Mouse (Mus musculus) c-Kit-negative CD71-positive TER-119-positive erythroid progenitor cells, embryonic 14.5 days (primary cell): ENCODE results near the gene Sec1.

Experiments used
- DNase-seq: peaks from one replicate; pipeline ENCODE4 v3.0.0-alpha.2; 2013; ENCODE audit warnings: low read depth, low spot score

The Sec1 gene

DNA sequence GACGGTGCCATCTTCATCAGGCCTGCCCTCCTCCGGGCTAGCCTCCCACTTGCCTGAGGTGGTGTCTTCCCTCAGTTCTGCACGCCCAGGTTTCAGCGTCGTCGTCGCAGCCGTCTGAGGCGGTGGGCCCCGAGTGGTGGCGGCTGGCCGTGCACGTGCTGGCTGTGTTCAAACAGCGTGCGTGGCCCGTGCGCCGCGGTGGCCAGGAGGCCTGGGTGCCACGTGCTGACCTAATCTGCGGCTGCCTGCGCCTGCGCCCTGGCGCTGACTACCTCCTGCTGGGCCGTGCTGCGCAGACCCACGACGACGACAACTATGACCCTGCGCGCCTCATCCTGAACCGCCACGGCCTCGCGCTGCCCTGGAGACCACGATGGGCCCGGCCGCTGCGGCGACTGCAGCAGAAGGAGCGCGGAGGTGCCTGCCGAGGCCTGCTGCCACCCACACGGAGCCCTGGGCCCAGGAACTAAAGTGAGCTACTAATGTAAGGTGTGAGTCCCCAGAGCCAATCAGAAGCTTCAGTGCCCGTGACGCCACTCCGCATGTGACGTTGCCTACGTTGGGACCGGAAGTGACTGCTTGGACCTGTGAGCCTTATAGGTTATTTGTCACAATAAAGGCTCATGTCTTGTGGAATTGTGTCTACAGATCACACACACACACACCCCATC lies at the start of gene Sec1:
Sec1 (minus strand) TSS at position 482 of the 671 bp plus-strand sequence.
- no peak for DNase-seq

DNA sequence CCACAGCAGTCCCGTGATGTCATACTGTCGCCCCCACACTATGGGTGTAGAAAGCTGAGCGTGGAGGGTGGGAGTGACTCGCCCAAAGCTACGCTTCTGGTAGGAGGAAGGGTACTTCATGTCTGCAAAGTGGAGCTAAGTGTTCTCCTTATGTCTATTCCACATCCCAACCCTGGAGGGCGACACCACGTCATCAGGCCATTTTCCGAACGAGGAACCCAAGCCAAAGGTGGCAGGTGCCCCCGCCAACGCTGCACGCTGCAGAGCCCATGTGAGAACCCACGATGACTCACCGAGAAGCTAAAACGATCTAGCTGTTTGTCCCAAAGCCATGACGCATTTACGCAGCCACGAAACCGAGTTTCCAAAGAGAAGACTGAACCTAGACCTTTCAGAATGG lies 48.1 kb upstream of the Sec1 start:
- DNase-seq: no peak

- DNase-seq: no peak
Measured at GRCm38 (mm10) chr7:45741777-45742176, 47.6 kb upstream of the Sec1 start.

DNA sequence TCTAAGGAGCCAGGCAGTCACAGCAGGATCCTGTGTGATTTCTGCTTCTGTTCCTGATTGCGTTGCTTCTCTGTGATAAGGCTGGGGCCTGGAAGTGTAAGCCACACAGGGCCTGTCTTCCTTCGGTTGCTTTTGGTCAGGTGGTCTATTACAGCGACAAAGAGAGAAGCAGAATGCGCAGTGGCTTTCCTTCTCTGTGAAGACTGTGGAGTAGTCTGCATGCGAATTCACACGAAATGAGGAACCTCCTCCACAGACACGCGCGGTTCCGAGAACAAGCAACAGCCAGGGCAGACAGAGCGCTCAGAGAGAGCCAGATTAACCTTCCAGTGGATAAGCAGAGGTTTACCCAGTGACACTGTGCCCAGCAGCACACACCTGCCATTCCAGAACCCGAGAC lies 47.1 kb upstream of the Sec1 start:
- no peak for DNase-seq

- DNase-seq: no peak
Measured at GRCm38 (mm10) chr7:45739820-45740219, 45.6 kb upstream of the Sec1 start.

DNA sequence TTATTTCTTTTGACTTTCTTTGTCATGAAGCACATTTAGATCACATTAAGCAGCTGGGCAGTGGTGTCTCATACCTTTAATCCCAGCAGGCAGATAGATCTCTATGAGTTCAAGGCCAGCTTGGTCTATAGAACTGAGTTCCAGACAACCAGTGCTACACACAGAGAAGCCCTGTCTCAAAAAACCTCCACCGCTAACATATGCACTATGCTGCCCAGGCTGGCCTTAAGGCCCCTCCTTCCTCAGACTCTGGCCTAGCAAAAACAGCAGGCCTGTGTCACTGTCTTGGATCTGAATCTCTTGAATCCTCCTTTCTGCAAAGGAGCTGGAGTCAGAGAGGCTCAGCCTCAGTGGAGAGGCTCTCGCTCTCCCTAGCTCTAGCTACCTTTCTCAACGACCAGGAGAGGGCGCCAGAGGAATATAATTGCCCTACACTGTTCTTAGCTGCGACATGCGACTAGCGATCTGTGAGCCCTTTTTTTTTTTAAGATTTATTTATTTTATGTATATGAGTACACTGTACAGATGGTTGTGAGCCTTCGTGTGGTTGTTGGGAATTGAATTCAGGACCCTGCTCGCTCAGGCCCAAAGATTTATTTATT lies 45.1 kb upstream of the Sec1 start:
- DNase-seq: peak; percentile 60

DNA sequence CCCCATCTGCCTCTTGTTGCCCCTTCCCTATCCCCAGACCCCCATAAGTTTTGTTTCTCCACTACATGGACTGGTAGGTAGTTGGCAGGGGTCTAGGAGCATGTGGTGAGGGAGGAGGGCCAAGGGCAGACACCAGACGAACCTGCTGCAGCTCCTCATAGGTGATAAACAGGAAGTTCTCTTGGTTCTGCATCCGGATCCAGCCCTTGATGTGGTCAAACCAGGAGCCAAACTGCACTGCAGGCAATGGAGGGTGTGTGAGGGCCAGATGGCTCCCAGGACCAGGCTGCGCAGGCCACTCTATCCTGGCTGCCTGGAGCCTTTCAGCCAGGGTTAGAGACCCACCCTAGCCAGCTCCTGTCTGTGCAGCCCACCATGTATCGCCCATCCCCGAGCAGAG lies 39.3 kb upstream of the Sec1 start:
- DNase-seq: no peak

DNA sequence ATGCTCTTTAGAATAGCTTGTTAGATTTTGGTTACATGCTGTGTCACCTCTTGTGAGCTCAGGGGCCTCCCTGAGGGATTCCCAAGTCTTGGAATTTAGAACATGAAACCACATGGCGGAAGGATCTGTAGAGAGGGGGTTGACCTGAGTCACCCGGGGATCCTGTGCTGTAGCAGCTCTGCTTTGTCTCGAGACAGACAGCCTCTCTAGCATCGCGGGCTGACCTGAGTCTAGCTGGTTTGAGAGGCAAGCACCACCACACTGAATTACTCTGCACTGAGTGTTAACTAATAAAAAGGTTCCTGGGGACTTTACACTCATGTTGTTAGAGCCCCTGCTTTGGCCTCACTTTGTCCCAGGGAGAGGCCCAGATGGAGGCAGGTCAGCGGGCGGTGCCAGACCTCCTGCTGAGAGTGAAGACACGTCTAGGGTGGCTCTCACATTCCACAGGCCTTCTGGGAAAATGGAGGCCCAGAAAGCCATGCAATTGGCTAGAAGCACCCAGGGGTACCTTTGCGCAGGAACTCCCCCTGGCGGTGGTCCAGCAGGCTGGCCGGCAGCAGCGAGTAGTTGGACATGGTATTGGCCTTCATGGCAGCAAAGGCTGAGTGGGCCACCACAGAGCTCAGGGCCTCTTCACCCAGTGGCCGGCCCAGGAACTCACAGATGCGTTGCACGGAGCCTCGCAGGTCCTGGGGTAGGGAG lies 36.7 kb upstream of the Sec1 start:
- DNase-seq: no peak

DNA sequence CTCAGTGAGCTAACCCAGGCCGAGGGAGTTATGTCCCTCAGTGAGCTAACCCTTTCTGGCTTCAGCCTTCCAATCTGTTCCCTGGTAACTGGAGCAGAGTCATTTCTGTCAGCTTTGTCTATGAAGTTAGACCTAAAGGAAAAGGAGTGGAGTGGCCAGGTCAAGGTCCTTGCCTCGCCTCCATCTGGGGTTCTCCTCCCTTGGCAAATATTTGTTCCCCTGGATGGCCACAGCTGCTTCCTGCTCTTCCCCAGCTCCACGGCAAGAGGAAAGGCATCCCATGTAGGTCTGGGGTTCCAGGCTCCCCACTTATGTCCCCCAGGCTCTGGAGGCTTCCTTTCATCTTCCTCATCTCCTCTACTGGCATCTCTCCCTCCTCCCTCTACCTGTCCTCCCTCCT lies 33.4 kb upstream of the Sec1 start:
- DNase-seq: no peak

DNA sequence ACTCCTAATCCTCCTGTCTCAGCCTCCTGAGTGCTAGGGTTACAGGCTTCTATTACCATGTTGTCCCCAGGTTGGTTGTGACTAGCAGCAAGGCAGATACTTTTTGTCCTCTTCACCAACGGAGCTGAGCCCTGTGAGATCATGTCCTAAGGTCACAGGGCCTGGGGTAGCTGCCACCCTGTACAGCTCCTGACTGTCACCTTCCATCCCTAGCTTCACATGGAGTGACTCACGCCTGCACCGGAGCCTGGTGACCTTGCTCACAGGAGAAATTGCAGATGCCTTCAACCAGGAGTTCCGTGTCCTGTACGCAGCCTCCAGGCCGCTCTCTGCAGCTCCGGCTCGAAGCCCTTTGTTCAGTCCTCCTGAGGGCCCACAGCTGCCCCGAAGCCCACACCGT lies 32.2 kb upstream of the Sec1 start:
- no peak for DNase-seq

- no peak for DNase-seq
Measured at GRCm38 (mm10) chr7:45725713-45726112, 31.5 kb upstream of the Sec1 start, which contains the start of gene Spaca4. Gene Spaca4 (minus strand): TSS chr7:45725813.

GRCm38 (mm10) chr7:45725151-45725550 lies 30.9 kb upstream of the Sec1 start:
- no peak for DNase-seq

DNA sequence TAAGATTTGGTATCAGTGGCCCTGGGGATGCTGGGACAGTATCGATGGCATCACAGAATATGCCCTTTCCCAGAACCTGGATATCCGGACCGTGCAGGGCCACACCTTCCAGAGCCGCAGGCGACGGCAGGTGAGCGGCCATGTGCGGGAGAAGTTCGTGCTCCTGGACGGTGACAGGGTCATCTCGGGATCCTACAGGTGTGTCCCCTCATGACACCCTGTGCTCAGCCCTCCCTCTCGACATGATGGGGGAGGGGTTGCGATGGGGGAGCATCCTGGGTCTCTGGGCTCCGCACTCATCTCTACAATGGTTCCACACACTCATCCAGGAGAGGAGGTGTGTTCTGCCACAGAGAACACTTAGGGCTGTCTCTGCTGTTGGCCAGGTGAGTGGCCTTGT lies 29.6 kb upstream of the Sec1 start:
- DNase-seq: no peak

DNA sequence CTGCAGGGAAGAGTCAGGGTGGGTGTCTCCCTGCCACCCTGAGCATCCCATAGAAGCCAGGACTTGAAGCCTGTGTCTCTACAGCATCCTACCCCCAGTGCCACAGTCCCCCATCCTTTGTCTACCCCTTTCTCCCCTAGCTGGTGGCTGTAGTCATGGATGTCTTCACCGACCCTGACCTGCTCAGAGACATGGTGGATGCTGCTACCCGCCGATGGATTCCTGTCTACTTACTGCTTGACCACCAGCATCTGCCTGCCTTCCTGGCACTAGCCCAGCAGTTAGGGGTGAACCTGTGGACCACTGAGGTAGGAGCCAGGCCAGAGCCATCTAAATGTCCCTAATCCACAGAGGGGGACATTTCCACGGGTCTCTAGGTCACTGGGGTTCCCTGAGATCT lies 29.1 kb upstream of the Sec1 start:
- DNase-seq: no peak

GRCm38 (mm10) chr7:45722348-45722713 lies 28.1 kb upstream of the Sec1 start:
- no peak for DNase-seq

DNA sequence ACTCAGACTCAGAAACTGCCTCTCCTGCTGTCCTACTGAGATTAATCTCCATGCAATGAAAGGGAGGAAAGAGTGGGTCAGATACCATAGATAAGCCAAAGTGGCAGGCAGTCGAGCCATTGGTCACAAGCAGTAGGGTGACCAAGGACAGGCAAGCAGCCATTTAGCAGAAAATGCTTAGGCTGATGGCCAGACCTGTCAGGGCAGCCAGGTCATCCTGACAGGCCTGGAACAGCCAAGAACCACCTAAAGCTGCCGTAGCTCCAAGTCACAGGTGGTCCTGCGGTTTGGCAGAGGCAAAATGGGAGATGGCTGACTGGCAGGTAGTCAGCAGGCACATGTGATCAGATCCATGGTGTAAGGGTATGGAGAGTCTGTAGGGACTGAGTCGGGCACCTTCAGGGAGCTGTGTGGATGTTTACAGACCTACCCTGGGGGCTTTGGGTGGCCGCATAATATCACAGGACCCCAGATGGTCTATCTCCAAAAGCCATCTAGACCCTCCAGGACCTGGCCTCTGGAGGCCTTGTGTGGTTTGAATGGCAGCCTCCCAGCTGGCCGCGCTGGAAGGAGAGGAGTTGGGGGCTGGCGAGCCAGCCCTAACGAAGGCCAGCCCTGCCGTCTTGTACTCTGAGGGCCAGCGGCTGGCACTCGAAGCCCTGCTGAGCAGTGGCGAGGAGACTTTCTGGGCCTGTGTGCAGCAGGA lies 27.6 kb upstream of the Sec1 start:
- DNase-seq: no peak

DNA sequence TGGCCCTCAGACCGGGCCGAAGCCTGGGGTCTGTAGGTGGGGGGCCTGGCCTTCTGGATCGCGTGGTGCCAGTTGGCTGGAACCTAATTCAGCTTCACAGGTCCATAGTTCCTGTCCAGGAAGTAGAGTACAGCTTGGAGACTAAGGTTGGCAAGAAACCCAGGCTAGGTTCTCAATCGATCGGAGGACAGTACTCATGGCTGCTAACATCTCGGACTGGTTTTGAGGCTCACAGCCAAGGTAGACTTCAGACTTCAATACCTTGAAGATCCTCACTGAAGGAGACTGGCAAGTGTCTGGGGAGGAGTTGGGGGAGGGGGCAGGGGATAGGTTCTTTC lies 27.0 kb upstream of the Sec1 start:
- no peak for DNase-seq

DNA sequence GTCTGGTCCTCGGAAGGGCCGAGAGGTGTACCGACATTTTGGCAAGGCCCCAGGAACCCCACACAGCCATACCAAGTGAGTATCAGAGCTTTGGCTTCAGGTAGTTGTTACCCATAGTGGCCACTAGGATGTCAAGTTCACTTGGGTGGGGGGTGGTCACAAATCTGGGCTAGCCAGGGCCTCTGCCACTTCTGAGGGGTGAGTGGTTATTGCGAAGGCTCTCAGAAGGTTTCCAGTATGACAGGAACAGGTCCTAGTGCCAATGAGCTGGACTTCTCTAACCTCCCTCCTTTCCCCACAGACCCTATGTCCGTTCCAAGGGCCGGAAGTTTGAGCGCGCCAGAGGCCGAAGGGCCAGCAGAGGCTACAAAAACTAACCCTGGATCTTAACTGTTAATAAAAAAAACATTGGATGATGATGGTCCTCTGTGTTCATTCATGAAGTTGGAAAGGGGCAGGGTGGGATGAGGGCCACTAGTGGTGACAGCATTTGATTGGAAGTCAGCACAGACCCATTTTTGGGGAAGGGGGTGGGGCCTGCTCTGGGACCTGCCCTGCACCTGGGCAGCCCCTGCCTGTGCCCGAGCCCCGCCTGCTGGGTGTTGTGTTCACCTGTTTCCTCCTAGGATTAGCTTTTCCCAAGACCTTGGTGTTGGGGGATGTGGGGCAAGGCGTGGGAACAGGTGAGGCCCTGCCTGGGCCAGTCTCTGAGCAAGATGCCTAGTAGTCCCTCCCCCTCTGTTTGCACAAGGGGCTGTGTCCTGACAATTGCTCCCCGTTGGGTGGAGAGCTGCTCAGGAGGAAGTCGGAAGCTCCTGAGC lies 26.4 kb upstream of the Sec1 start, which contains the start of gene Fam83e:
Fam83e (plus strand) TSS at position 800 of the 821 bp plus-strand sequence.
- DNase-seq: no peak

DNA sequence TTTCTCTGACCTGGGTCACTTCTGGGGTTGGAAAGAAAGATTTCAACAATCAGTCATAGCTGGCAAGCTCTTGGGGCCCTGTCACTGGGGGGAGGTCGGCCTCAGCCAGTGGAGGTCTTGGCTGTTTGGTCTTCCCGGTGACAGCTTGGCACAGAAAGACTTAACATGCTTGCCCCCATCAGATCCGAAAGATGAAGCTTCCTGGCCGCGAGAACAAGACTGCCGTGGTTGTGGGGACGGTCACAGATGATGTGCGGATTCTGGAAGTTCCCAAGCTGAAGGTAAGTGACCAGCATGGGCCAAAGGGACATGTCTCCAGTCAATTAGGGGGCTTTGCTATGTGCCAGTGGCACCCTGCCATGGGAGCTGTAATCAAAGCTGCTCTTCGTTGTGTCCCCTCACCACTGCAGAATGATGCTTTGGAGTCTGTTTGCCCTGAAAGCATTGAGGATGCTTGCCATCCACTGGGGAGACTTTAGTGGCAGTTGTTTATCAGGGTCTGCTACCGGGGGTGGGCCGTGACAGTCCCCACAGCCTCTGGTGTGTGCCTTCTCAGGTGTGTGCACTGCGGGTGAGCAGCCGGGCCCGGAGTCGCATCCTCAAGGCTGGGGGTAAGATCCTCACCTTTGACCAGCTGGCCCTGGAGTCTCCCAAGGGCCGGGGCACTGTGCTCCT lies 25.7 kb upstream of the Sec1 start:
- DNase-seq: no peak

GRCm38 (mm10) chr7:45719180-45719579 lies 25.0 kb upstream of the Sec1 start:
- DNase-seq: no peak

- no peak for DNase-seq
Measured at GRCm38 (mm10) chr7:45718331-45718730, 24.1 kb upstream of the Sec1 start.
